Mouse (Mus musculus) bone marrow macrophage, adult 2 months (primary cell): ENCODE results near the gene Cuzd1.

Experiments
- CTCF ChIP-seq: IDR thresholded peaks from 2 replicates; pipeline ENCODE4 v1.5.1; 2012; ENCODE audit warnings: low read depth, mild to moderate bottlenecking, low read length, moderate library complexity
- POLR2A ChIP-seq: IDR thresholded peaks from 2 replicates; pipeline ENCODE4 v1.6.1; 2012; ENCODE audit warnings: mild to moderate bottlenecking, low read depth, low read length, borderline replicate concordance

- TF ChIP-seq CTCF (no peak), POLR2A (no peak)
Measured at GRCm38 (mm10) chr7:131303340-131303739, 18.8 kb downstream of the Cuzd1 start.
